Mouse (Mus musculus): ENCODE measurements around the gene Rhox4b. TPM values are rescaled to one million over a fixed set of nuclear protein-coding genes. Genes with fewer than 3 reads are reported as not detected.

Gene Rhox4b
- not detected in 2 replicates for polyA plus RNA-seq (2012; rRNA removed; ENCODE audit: low replicate concordance)

DNA sequence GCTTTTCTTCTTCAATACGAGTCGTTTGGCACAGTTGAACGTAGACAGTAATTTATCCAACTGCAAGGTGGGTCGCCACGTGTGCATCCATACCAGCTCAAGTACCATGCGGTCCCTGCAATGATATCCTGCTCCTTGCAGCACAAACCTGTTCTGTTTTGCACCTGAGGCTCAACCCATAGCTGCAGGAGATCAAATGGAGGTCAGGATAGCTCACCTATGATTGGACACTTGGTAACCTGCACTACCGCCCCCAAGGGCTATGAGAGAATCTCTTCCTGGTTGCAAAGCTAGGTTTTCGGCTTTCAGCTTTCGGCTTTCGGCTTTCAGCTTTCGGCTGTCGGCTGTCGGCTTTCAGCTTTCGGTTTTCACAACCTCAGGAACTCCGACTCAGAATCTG lies at the start of gene Rhox4b:
Gene Rhox4b, plus strand, starts transcription at position 301 of the 400 bp plus-strand sequence.

DNA sequence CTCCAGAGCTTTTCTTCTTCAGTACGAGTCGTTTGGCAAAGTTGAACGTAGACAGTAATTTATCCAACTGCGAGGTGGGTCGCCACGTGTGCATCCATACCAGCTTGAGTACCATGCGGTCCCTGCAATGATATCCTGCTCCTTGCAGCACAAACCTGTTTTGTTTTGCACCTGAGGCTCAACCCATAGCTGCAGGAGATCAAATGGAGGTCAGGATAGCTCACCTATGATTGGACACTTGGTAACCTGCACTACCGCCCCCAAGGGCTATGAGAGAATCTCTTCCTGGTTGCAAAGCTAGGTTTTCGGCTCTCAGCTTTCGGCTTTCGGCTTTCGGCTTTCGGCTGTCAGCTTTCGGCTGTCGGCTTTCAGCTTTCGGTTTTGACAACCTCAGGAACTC lies 41.7 kb upstream of the Rhox4b start, which contains the start of gene Rhox4a2:
Gene Rhox4a2, plus strand, starts transcription at position 301 of the 400 bp plus-strand sequence.

DNA sequence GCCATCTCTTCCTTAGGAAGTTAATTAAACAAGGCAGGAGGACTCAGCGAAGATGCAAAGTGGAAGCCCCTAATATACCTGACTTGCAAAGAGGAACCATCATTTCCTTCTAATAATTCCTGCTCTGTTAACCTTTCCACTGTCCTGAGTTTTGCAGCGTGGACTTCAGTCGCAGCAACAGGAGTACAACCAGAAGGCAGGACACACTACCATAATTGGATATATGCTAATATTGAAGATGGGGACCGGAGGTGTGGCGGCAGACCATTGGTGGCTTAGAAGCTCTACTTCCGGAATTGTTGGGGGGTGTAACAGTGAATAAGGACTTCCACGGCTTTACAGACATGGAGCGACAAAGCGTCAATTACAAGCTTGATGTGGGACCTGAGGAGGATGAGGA lies 20.5 kb upstream of the Rhox4b start, which contains the start of gene Rhox2b:
Gene Rhox2b, plus strand, starts transcription at position 301 of the 400 bp plus-strand sequence.

DNA sequence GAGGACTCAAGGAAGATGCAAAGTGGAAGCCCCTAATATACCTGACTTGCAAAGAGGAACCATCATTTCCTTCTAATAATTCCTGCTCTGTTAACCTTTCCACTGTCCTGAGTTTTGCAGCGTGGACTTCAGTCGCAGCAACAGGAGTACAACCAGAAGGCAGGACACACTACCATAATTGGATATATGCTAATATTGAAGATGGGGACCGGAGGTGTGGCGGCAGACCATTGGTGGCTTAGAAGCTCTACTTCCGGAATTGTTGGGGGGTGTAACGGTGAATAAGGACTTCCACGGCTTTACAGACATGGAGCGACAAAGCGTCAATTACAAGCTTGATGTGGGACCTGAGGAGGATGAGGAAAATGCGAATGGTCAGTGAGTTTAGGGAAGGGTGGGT lies 21.1 kb downstream of the Rhox4b start, which contains the start of gene Rhox2c:
Gene Rhox2c, plus strand, starts transcription at position 301 of the 400 bp plus-strand sequence.

DNA sequence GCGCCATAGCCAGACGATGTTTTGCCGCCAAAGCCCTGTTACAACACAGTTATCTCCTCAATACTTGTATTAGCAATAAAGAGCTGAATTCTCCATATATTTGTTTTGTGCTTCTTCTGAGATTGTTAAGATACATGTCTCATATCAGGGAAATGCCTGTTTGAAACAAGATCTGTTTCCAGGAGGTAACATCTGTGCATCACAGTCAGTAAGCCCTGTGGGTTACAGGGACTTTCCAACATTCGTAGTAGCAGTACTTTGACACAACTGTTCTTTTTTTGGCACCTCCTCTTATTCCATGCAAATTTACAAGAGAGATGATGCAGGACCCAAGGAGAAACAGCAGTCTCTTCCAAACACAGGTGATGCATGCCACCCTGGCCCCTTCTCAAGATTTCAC lies 26.0 kb downstream of the Rhox4b start, which contains the start of gene Rhox3c:
Gene Rhox3c, plus strand, starts transcription at position 301 of the 400 bp plus-strand sequence.

DNA sequence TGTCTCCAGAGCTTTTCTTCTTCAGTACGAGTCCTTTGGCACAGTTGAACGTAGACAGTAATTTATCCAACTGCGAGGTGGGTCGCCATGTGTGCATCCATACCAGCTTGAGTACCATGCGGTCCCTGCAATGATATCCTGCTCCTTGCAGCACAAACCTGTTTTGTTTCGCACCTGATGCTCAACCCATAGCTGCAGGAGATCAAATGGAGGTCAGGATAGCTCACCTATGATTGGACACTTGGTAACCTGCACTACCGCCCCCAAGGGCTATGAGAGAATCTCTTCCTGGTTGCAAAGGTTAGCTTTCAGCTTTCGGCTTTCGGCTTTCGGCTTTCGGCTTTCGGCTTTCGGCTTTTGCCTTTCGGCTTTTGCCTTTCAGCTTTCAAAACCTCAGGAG lies 47.7 kb downstream of the Rhox4b start, which contains the start of gene Rhox4c:
Gene Rhox4c, plus strand, starts transcription at position 301 of the 400 bp plus-strand sequence.

Other genes starting within 250 kb of the Rhox4b start
- 177 and 403 TPM in 2 replicates for gene Ndufa1, start 241.3 kb upstream of the Rhox4b start, polyA plus RNA-seq (2012; rRNA removed; ENCODE audit: low replicate concordance)
- gene Rnf113a1, start 241.2 kb upstream of the Rhox4b start, polyA plus RNA-seq (2012; rRNA removed; ENCODE audit: low replicate concordance): 1.2 and 2.6 TPM in 2 replicates
- not detected in 2 replicates for gene Gm9, start 221.5 kb upstream of the Rhox4b start, polyA plus RNA-seq (2012; rRNA removed; ENCODE audit: low replicate concordance)
- gene Rhox1, start 210.2 kb upstream of the Rhox4b start, polyA plus RNA-seq (2012; rRNA removed; ENCODE audit: low replicate concordance): not detected in 2 replicates
- not detected in 2 replicates for gene Rhox2a, start 187.5 kb upstream of the Rhox4b start, polyA plus RNA-seq (2012; rRNA removed; ENCODE audit: low replicate concordance)
- gene Rhox3a, start 182.6 kb upstream of the Rhox4b start, polyA plus RNA-seq (2012; rRNA removed; ENCODE audit: low replicate concordance): not detected in 2 replicates
- gene Rhox4a, start 167.2 kb upstream of the Rhox4b start, polyA plus RNA-seq (2012; rRNA removed; ENCODE audit: low replicate concordance): not detected in 2 replicates
- not detected in 2 replicates for gene Rhox3a2, start 52.5 kb upstream of the Rhox4b start, polyA plus RNA-seq (2012; rRNA removed; ENCODE audit: low replicate concordance)
- not detected in 2 replicates for gene Rhox4a2, start 41.6 kb upstream of the Rhox4b start, polyA plus RNA-seq (2012; rRNA removed; ENCODE audit: low replicate concordance)
- gene Rhox2b, start 20.4 kb upstream of the Rhox4b start, polyA plus RNA-seq (2012; rRNA removed; ENCODE audit: low replicate concordance): not detected in 2 replicates
- not detected in 2 replicates for gene Rhox2c, start 21.2 kb downstream of the Rhox4b start, polyA plus RNA-seq (2012; rRNA removed; ENCODE audit: low replicate concordance)
- not detected in 2 replicates for gene Rhox3c, start 26.1 kb downstream of the Rhox4b start, polyA plus RNA-seq (2012; rRNA removed; ENCODE audit: low replicate concordance)
- not detected in 2 replicates for gene Rhox4c, start 47.8 kb downstream of the Rhox4b start, polyA plus RNA-seq (2012; rRNA removed; ENCODE audit: low replicate concordance)
- gene Rhox2d, start 60.9 kb downstream of the Rhox4b start, polyA plus RNA-seq (2012; rRNA removed; ENCODE audit: low replicate concordance): not detected in 2 replicates
- gene Rhox4d, start 81.9 kb downstream of the Rhox4b start, polyA plus RNA-seq (2012; rRNA removed; ENCODE audit: low replicate concordance): not detected in 2 replicates
- not detected in 2 replicates for gene Rhox2e, start 98.0 kb downstream of the Rhox4b start, polyA plus RNA-seq (2012; rRNA removed; ENCODE audit: low replicate concordance)
- not detected in 2 replicates for gene Rhox3e, start 109.5 kb downstream of the Rhox4b start, polyA plus RNA-seq (2012; rRNA removed; ENCODE audit: low replicate concordance)
- not detected in 2 replicates for gene Rhox4e, start 124.9 kb downstream of the Rhox4b start, polyA plus RNA-seq (2012; rRNA removed; ENCODE audit: low replicate concordance)
- gene Rhox2f, start 138.9 kb downstream of the Rhox4b start, polyA plus RNA-seq (2012; rRNA removed; ENCODE audit: low replicate concordance): not detected in 2 replicates
- gene Rhox3f, start 148.5 kb downstream of the Rhox4b start, polyA plus RNA-seq (2012; rRNA removed; ENCODE audit: low replicate concordance): not detected in 2 replicates
- not detected in 2 replicates for gene Rhox4f, start 175.2 kb downstream of the Rhox4b start, polyA plus RNA-seq (2012; rRNA removed; ENCODE audit: low replicate concordance)
- not detected in 2 replicates for gene Rhox3g, start 196.1 kb downstream of the Rhox4b start, polyA plus RNA-seq (2012; rRNA removed; ENCODE audit: low replicate concordance)
- not detected in 2 replicates for gene Rhox2g, start 211.0 kb downstream of the Rhox4b start, polyA plus RNA-seq (2012; rRNA removed; ENCODE audit: low replicate concordance)
- not detected in 2 replicates for gene Rhox4g, start 218.8 kb downstream of the Rhox4b start, polyA plus RNA-seq (2012; rRNA removed; ENCODE audit: low replicate concordance)
- gene Rhox3h, start 236.3 kb downstream of the Rhox4b start, polyA plus RNA-seq (2012; rRNA removed; ENCODE audit: low replicate concordance): not detected in 2 replicates
- gene Rhox2h, start 240.8 kb downstream of the Rhox4b start, polyA plus RNA-seq (2012; rRNA removed; ENCODE audit: low replicate concordance): not detected in 2 replicates

Data from mammary gland, adult 2 months (tissue).